Mouse (Mus musculus): ENCODE measurements around the gene Phc3. TPM values are rescaled to one million over a fixed set of nuclear protein-coding genes. Genes with fewer than 3 reads are reported as not detected.

Phc3 gene
- polyA plus RNA-seq, 1 experiment from 2014 or later: 4.7 TPM

DNA sequence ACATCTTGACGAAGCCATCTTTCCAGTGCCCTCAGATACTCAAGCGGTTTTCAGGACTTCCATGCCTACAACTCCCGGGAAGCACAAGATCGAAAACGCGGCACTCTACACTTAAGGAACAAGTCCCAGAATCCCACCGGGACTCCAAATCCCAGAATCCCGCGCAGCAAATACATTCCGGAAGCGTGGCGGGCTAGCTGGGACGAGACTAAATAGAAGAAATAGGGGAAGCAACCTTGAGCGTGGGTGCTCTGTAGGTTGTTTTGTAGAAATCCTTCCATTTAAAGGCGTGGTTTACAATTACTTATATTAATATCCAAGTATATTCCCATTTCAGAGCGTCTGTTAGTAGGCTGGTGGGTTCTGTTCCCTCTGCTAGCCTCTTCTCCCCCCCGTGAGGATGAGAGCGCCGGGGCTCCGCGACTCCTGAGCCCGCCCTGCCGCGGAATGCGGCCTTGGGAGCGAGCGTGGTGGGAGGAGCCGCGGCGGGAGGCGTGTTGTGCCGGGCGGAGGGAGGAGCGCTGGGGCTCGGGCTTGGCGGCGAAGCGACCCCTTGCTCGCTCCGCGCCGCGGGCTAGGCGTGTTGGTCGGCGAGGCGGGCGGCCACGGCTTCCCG lies 26.2 kb upstream of the Phc3 start, which contains the start of gene Prkci:
Gene Prkci, plus strand, starts transcription at position 465 of the 616 bp plus-strand sequence.
- Histone ChIP-seq H3K27ac (peak within 1 kb of the TSS; percentile 98), H3K9me3 (no peaks in the 10 kb centered on the region), H3K4me3 (peak within 1 kb of the TSS; percentile 97), H3K27me3 (ENCODE audit: insufficient read depth, poor library complexity, severe bottlenecking) (no peaks in the 10 kb centered on the region), H3K36me3 (no peaks in the 10 kb centered on the region), H3K4me1 (peaks cover 23% of the 10 kb centered on the region)
- WGBS: under 1% methylated on average over 50 of the region's 50 CpGs
- peak; percentile 96 for DNase-seq (ENCODE audit: low spot score)

DNA sequence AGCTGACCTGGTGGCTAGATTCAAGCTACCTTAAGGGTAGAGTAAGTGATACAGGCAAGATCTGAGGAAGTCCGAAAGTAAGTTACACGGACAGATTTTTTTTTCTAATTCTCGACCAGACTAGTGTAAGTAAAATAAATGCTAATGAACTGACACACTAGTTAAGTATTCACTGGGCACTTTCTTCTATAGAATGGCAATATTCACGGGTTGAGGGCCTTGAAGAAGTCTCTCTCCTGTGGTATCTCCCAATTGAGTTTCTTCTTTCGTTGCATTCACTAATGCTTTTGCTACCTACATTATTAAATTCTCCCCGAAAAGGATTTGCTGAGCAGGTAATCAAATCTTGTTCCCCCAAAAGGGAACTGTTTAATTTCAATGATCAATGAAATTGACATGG lies 25.6 kb upstream of the Phc3 start:
- Histone ChIP-seq H3K9me3 (no peaks in the 10 kb centered on the region), H3K4me1 (peaks cover 18% of the 10 kb centered on the region), H3K36me3 (no peaks in the 10 kb centered on the region), H3K27ac (peak overlapping the region; percentile 98), H3K4me3 (peak overlapping the region; percentile 97), H3K27me3 (ENCODE audit: insufficient read depth, poor library complexity, severe bottlenecking) (no peaks in the 10 kb centered on the region)
- DNase-seq (ENCODE audit: low spot score): no peak
- WGBS: 23% methylated on average over 6 of the region's 6 CpGs

DNA sequence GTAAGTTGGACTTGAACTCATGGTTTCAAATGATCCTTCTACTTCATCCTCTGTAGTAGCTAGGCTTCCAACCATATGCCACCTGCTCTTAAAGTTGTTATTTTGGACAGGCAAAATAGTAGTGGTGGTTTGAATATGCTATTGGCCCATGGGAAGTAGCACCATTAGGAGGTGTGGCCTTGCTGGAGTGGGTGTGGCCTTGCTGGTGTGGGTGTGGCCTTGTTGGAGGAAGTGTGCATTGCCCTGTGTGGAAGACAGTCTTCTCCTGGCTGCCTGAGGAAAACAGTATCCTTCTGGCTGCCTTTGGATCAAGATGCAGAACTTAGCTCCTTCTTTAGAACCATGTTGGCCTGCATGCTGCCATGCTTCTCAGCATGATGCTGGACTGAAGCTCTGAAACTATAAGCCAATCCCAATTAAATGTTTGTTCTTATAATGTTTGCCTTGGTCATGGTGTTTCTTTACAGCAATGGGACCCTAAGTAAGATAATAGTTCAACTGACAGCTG lies 23.9 kb upstream of the Phc3 start:
- Histone ChIP-seq H3K36me3 (no peaks in the 10 kb centered on the region), H3K27me3 (ENCODE audit: insufficient read depth, poor library complexity, severe bottlenecking) (no peaks in the 10 kb centered on the region), H3K4me1 (peaks cover 10% of the 10 kb centered on the region)

GRCm38 (mm10) chr3:30992161-30992560 lies 22.9 kb upstream of the Phc3 start:
- Histone ChIP-seq H3K9me3 (no peaks in the 10 kb centered on the region), H3K36me3 (no peaks in the 10 kb centered on the region), H3K4me1 (peaks cover 5% of the 10 kb centered on the region), H3K27me3 (ENCODE audit: insufficient read depth, poor library complexity, severe bottlenecking) (no peaks in the 10 kb centered on the region), H3K27ac (no peak overlapping the region), H3K4me3 (no peak overlapping the region)
- WGBS: 73% methylated on average over 7 of the region's 7 CpGs
- DNase-seq (ENCODE audit: low spot score): no peak

More for the DNA sequence above, 23.9 kb upstream of the Phc3 start:
- Histone ChIP-seq H3K4me3 (no peak overlapping the region), H3K9me3 (no peaks in the 10 kb centered on the region), H3K27ac (no peak overlapping the region)
- DNase-seq (ENCODE audit: low spot score): no peak

- H3K36me3 ChIP-seq: no peaks in the 10 kb centered on the region
- no peaks in the 10 kb centered on the region for H3K27me3 ChIP-seq (ENCODE audit: insufficient read depth, poor library complexity, severe bottlenecking)
- no peaks in the 10 kb centered on the region for H3K9me3 ChIP-seq
- 0 out of 2 replicates have a peak overlapping the region, but pooled peaks have one; percentile 13 for H3K4me3 ChIP-seq
- 59% methylated on average over 9 of the region's 9 CpGs for WGBS
- no peak for DNase-seq (ENCODE audit: low spot score)
- no peak overlapping the region for H3K27ac ChIP-seq
- H3K4me1 ChIP-seq: no peaks in the 10 kb centered on the region
Measured at GRCm38 (mm10) chr3:30987396-30988318, 18.4 kb upstream of the Phc3 start.

- no peak overlapping the region for H3K4me3 ChIP-seq
- H3K36me3 ChIP-seq: no peaks in the 10 kb centered on the region
- H3K27ac ChIP-seq: no peak overlapping the region
- DNase-seq (ENCODE audit: low spot score): no peak
- no peaks in the 10 kb centered on the region for H3K9me3 ChIP-seq
- H3K27me3 ChIP-seq (ENCODE audit: insufficient read depth, poor library complexity, severe bottlenecking): no peaks in the 10 kb centered on the region
- no peaks in the 10 kb centered on the region for H3K4me1 ChIP-seq
- WGBS: 66% methylated on average over 8 of the region's 8 CpGs
Measured at GRCm38 (mm10) chr3:30982924-30983536, 13.8 kb upstream of the Phc3 start.

DNA sequence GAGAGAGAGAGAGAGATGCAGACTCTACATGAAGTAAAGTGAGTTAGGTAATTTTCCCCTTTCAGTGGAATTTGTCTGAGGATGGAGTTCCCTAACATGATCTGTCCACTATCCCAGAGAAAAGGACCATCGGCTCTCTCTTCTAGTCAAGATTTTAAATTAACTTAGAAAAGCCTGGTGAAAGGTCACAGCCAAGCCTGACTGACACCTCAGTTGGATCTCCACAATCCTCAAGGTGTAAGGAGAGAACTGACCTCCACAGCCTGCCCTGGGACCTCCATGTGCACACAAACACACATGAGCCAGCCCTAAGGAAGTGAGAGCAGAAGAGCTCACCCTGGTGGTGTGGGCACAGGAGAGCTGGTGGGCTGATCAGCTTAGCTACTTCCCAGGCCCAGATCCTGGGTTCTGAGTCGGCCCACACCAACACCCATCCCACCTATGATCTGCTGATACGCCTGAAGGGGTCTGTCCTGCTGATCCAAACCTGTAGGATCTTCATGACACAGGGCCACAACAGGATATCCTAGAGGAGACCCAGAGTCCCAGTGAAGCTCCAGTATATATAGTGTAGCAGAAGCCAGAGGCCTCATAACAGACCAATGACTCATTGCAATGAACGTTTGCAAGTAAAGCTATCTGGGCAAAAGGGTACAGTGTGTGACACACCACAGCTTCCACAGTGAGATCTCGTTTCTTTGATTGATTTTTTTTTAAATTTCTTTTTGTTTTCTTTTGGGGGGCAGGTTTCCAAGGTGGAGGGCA lies 12.6 kb upstream of the Phc3 start:
- H3K9me3 ChIP-seq: no peaks in the 10 kb centered on the region
- 60% methylated on average over 5 of the region's 5 CpGs for WGBS
- H3K4me3 ChIP-seq: no peak overlapping the region
- no peaks in the 10 kb centered on the region for H3K4me1 ChIP-seq
- no peak overlapping the region for H3K27ac ChIP-seq
- H3K27me3 ChIP-seq (ENCODE audit: insufficient read depth, poor library complexity, severe bottlenecking): no peaks in the 10 kb centered on the region
- no peak for DNase-seq (ENCODE audit: low spot score)
- H3K36me3 ChIP-seq: no peaks in the 10 kb centered on the region

- H3K27me3 ChIP-seq (ENCODE audit: insufficient read depth, poor library complexity, severe bottlenecking): no peaks in the 10 kb centered on the region
- H3K36me3 ChIP-seq: no peaks in the 10 kb centered on the region
- no peaks in the 10 kb centered on the region for H3K9me3 ChIP-seq
- no peak for DNase-seq (ENCODE audit: low spot score)
- no peak overlapping the region for H3K27ac ChIP-seq
- H3K4me3 ChIP-seq: no peak overlapping the region
- WGBS: 21% methylated on average over 1 of the region's 1 CpGs
- H3K4me1 ChIP-seq: no peaks in the 10 kb centered on the region
Measured at GRCm38 (mm10) chr3:30976991-30977603, 7.9 kb upstream of the Phc3 start.

DNA sequence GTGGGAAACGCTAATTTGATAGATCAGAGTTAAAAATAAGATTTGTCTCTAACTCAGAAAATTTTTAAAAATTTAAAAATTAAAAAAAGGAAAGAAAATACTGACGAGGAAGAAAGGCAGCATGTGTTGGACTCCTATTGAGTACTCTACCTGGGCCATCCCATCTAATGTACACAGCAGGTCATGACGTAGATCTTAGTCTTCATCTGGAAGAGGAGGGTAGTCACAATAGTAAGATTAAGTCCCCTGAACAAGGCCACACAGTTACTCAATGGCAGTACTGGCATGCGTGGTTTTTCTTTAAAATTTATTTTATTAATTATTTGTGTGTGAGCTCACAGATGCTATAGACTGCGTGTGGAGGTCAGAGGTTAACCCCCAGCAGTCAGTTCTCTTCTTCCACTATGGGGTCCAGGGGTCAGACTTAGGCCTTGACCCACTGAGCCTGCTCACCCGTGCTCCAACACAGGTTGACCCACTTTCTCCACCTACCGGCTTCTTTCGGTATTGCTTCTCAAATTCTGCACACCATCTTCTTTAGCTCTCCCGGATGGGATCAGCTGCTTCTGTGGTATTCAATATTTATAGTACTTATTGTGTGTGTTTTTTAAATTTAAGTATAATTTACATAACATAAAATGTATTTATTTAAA lies 6.0 kb upstream of the Phc3 start:
- Histone ChIP-seq H3K4me3 (no peak overlapping the region), H3K4me1 (no peaks in the 10 kb centered on the region), H3K27ac (no peak overlapping the region), H3K36me3 (no peaks in the 10 kb centered on the region), H3K27me3 (ENCODE audit: insufficient read depth, poor library complexity, severe bottlenecking) (no peaks in the 10 kb centered on the region), H3K9me3 (no peaks in the 10 kb centered on the region)
- 45% methylated on average over 9 of the region's 9 CpGs for WGBS
- DNase-seq (ENCODE audit: low spot score): no peak

GRCm38 (mm10) chr3:30968531-30969092 lies 603 bp downstream of the Phc3 start:
- Histone ChIP-seq H3K36me3 (peaks cover 30% of the 10 kb centered on the region), H3K4me1 (peaks cover 6% of the 10 kb centered on the region; the same call in 1 of the 2 replicates), H3K27me3 (ENCODE audit: insufficient read depth, poor library complexity, severe bottlenecking) (no peaks in the 10 kb centered on the region), H3K9me3 (no peaks in the 10 kb centered on the region), H3K27ac (peak overlapping the region; percentile 94), H3K4me3 (peak overlapping the region; percentile 89)
- under 1% methylated on average over 54 of the region's 54 CpGs for WGBS
- DNase-seq (ENCODE audit: low spot score): peak; percentile 80

DNA sequence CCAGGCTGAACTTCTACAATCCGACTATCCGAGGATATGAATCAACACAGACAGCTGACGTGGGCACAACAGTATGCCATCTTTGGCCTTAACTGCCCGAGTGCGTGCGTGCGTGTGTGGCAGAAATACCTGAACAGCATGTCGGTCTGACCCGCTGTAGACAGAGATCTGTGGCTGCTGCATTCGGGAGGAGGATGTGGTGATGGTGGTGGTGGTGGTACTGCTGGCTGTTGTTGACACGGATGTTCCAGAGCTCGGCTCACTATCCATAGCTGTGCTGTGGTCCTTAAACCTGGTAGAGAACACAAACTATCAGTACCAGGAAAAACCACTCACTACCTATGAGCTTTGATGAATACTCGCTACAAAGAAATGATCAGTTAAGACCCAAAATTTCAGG lies 3.6 kb downstream of the Phc3 start:
- no peaks in the 10 kb centered on the region for H3K9me3 ChIP-seq
- H3K36me3 ChIP-seq: peaks cover 51% of the 10 kb centered on the region
- 93% methylated on average over 13 of the region's 13 CpGs for WGBS
- no peak for DNase-seq (ENCODE audit: low spot score)
- no peaks in the 10 kb centered on the region for H3K27me3 ChIP-seq (ENCODE audit: insufficient read depth, poor library complexity, severe bottlenecking)
- H3K27ac ChIP-seq: no peak overlapping the region
- peaks cover 6% of the 10 kb centered on the region; the same call in 1 of the 2 replicates for H3K4me1 ChIP-seq
- H3K4me3 ChIP-seq: no peak overlapping the region
